Mouse (Mus musculus) C2C12 (cell line): Measurements from ENCODE around the gene 1110004F10Rik.

ENCODE experiments used
- CEBPB ChIP-seq: IDR thresholded peaks from one replicate; pipeline ENCODE4 v1.6.1; 2011; ENCODE audit warnings: low read depth, mild to moderate bottlenecking, control low read depth, moderate library complexity
- CTCF ChIP-seq: IDR thresholded peaks from one replicate; pipeline ENCODE4 v1.5.1; 2011; ENCODE audit not compliant: control insufficient read depth, insufficient read depth, insufficient read length
- FOSL1 ChIP-seq: IDR thresholded peaks from one replicate; pipeline ENCODE4 v1.8.0; 2011; ENCODE audit warnings: mild to moderate bottlenecking, low read length; ENCODE audit not compliant: poor library complexity, insufficient read depth, severe bottlenecking
- MAX ChIP-seq: IDR thresholded peaks from one replicate; pipeline ENCODE4 v1.6.1; 2011; ENCODE audit warnings: mild to moderate bottlenecking, control low read depth
- MYOD1 ChIP-seq: IDR thresholded peaks from one replicate; pipeline ENCODE4 v1.6.1; 2011; ENCODE audit warnings: low read depth; ENCODE audit not compliant: control insufficient read depth, insufficient read length
- MYOG ChIP-seq: IDR thresholded peaks from one replicate; pipeline ENCODE4 v1.6.1; 2011; ENCODE audit not compliant: control insufficient read depth, insufficient read length; ENCODE audit errors: extremely low read depth
- USF1 ChIP-seq: IDR thresholded peaks from one replicate; pipeline ENCODE4 v1.6.1; 2011; ENCODE audit warnings: low read depth, mild to moderate bottlenecking, control low read depth, moderate library complexity

- TF ChIP-seq CTCF (no peak), CEBPB (no peak), USF1 (no peak), MYOG (no peak), FOSL1 (no peak), MAX (no peak), MYOD1 (no peak)
These were observed at the start of gene 1110004F10Rik for GRCm38 (mm10) chr7:116039196-116039537.
